Mouse (Mus musculus) forebrain, embryonic 14.5 days (tissue): ENCODE measurements around the gene Kcna6. TPM values are rescaled to one million over a fixed set of nuclear protein-coding genes. Genes with fewer than 3 reads are reported as not detected.

Source experiments
- ATAC-seq: fragments of 200-750 bp; cut with Nextera tagmentation; 2 replicates; pipeline ENCODE4 v1.8.0; 2017; ENCODE audit warnings: mild to moderate bottlenecking, moderate library complexity
- DNase-seq: peaks from one replicate; pipeline ENCODE4 v3.0.0-alpha.2; 2015; ENCODE audit warnings: low spot score
- H3K27ac ChIP-seq: fragments of 300-500 bp; sonication (generic); 2 replicates; pipeline ENCODE4 v1.5.1; 2014; ENCODE audit warnings: low read depth, mild to moderate bottlenecking, control low read depth, low read length, moderate library complexity
- H3K27me3 ChIP-seq: fragments of 300-500 bp; sonication (generic); replicated peaks from 2 replicates; pipeline ENCODE4 v1.6.1; 2014; ENCODE audit warnings: low read length, control low read depth, mixed read lengths; ENCODE audit not compliant: control insufficient read depth, insufficient read depth
- H3K36me3 ChIP-seq: fragments of 300-500 bp; sonication (generic); 2 replicates; pipeline ENCODE4 v1.6.1; 2014; ENCODE audit warnings: low read length, control low read depth; ENCODE audit not compliant: control insufficient read depth, insufficient read depth
- H3K4me1 ChIP-seq: fragments of 300-500 bp; sonication (generic); 2 replicates; pipeline ENCODE4 v1.6.1; 2014; ENCODE audit warnings: antibody characterized with exemption, low read length, control low read depth; ENCODE audit not compliant: control insufficient read depth, insufficient read depth
- H3K4me2 ChIP-seq: fragments of 300-500 bp; sonication (generic); 2 replicates; pipeline ENCODE4 v1.6.1; 2014; ENCODE audit warnings: mild to moderate bottlenecking, control low read depth, low read length
- H3K4me3 ChIP-seq: fragments of 300-500 bp; sonication (generic); 2 replicates; pipeline ENCODE4 v1.5.1; 2014; ENCODE audit warnings: low read depth, low read length, control low read depth
- H3K9ac ChIP-seq: fragments of 300-500 bp; sonication (generic); 2 replicates; pipeline ENCODE4 v1.6.1; 2014; ENCODE audit warnings: mild to moderate bottlenecking, low read length, control low read depth, moderate library complexity
- H3K9me3 ChIP-seq: fragments of 300-500 bp; sonication (generic); replicated peaks from 2 replicates; pipeline ENCODE4 v1.6.1; 2016; ENCODE audit warnings: low read length, control low read depth, mixed read lengths; ENCODE audit not compliant: control insufficient read depth
- WGBS: fragments of 180-500 bp; shearing (Covaris S2); extraction: QIAGEN DNeasy Blood & Tissue Kit; methylation state at CpG from one replicate; pipeline ENCODE4 v1.1.7; 2014; 5-methylcytosine and 5-hydroxymethylcytosine counted together
- polyA plus RNA-seq: library from polyadenylated mRNA; unstranded; fragments of >200 nt; fragmentation: Nextera tagmentation; extraction: Ambion mirVana; gene quantifications from 2 replicates; pipeline ENCODE4 v1.2.1, GENCODE M21; 2014

The Kcna6 gene
- polyA plus RNA-seq, 1 experiment from 2014 or later, result 6.7 TPM

DNA sequence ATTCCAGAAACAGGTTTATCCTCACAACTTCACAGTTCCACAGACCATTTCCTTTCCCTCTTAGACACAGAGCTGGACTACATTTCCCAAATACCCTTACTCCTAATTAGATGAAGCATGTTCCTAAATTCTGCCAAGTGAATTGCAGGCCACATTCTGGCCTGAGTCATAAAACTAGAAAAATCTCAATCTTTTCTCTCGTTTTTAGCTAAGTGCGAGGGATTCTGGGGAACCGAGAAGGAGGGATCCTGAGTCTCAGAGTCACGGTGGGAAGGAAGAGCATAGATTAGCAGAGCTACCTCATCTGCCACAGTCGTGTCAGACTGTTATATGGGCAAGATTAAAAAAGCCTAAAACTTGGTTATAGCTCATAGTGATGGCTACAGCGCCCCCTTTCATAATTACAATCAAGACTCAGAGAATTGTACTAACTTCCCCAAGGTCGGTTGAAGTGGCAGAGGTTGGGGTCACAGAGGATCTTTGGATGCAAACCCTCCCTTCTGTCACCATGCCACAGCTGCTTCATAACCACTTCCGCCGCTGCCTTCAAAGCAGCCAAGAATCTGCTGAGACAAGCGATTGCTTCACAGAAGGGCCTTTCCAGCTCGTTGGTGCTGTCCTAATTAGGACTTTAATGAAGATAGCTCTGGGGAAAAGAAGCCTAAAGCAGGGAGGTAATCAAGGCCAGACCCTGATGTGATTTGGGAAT lies 28.6 kb upstream of the Kcna6 start:
- Histone ChIP-seq H3K36me3 (no peaks in the 10 kb centered on the region), H3K4me2 (no peak overlapping the region), H3K27ac (peak overlapping the region; percentile 73; the same call in 1 of the 2 replicates), H3K27me3 (no peaks in the 10 kb centered on the region), H3K4me3 (no peak overlapping the region), H3K4me1 (peaks cover 11% of the 10 kb centered on the region), H3K9me3 (no peaks in the 10 kb centered on the region), H3K9ac (no peak overlapping the region)
- DNase-seq (no peak), ATAC-seq (no peak)
- WGBS, result 60% methylated on average over 11 of the region's 11 CpGs

DNA sequence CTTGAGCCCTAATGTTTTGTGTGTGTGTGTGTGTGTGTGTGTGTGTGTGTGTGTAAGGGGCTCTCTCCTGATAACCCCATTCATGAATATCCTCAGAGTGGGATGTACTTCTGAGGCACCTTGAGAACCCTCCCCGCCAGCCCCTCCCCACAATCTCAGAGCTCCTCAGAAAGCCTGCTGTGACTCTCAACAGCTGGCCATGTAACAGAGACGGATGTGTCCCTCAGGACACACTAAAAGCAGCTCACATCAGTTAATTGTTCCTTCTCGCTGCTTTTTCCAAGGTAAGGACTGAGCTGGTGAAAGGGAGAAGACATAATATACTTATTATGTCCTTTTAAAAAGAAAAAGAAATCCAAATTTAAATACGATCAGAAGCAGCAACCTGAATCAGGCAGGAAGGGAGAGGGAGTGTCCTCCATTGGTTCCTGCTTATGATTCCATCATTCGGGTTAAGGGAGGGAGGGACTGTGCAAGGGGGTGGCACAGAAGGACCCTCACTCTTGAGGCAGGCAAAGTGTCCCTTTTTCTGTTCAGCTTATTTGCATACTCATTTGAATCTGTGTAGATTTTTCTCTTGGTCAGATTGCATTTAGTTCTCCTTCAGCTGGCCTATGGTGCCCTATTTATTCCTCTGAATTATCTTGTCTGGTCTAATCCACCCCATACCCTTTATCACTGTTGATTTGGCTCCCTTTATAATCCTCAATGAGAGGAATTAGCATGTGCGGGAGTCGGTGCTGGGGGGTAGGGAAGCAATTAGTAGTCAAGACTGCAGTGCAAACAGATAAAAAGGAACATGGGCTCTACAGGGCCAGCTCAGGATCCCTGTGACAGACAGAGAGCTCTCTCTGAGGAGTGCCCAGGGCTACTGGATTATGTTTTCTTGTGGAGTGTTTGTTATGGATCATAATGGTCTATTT lies 27.4 kb upstream of the Kcna6 start:
- H3K9me3 ChIP-seq, result no peaks in the 10 kb centered on the region
- no peak overlapping the region for H3K4me3 ChIP-seq
- 9% methylated on average over 7 of the region's 7 CpGs for WGBS
- no peaks in the 10 kb centered on the region for H3K27me3 ChIP-seq
- peak; percentile 69 for ATAC-seq
- H3K27ac ChIP-seq, result peak overlapping the region; percentile 73
- peaks cover 11% of the 10 kb centered on the region for H3K4me1 ChIP-seq
- DNase-seq, result peak; percentile 60
- no peak overlapping the region for H3K4me2 ChIP-seq
- no peaks in the 10 kb centered on the region for H3K36me3 ChIP-seq
- no peak overlapping the region for H3K9ac ChIP-seq

DNA sequence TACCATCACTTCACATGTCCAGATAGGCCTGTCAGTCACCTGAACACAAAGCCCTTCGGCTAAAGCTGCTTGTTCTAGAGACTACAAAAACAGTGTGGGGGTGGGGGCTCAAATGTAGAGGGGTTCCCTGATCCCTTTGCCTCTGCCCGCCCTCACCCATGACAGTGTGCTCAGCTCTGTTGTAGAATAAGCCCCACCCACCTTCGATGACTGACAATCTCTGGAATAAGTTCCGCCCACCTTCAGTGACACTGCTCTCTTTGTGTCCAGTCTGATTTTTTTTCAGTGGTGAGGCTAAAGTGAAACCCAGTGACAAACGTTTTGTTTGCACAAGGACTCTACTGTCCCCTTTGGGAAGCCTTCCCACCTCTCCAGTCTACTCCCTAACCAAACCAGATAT lies 26.1 kb upstream of the Kcna6 start:
- Histone ChIP-seq H3K9ac (no peak overlapping the region), H3K4me1 (peaks cover 11% of the 10 kb centered on the region), H3K4me3 (no peak overlapping the region), H3K4me2 (no peak overlapping the region), H3K9me3 (no peaks in the 10 kb centered on the region), H3K27ac (no peak overlapping the region), H3K36me3 (no peaks in the 10 kb centered on the region), H3K27me3 (no peaks in the 10 kb centered on the region)
- 54% methylated on average over 5 of the region's 5 CpGs for WGBS
- DNase-seq, result no peak
- no peak for ATAC-seq

DNA sequence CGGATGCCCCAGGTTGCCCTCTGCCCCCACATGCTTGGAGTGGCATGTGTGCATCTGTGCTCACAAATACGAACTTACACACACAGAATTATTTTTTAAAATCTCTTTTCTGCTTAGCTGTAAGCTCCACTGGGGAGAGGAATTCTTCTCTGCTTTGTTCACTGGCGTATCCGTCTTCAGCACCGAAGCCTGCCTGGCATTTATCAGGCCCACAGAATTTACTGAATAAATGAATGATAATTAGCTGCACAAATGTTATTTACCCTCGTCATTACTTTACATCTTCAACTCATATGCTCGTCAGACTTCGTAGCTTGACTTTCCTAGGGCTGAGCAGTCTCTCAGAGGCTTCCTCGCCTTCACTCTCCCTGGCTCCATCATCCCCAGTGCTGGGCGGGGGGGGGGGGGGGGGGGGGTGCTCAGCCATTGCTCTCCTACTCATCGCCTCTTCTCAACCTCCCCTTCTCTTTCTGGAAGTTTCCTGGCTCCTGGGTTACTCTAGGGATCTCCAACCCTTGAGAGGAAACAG lies 24.2 kb upstream of the Kcna6 start:
- peak overlapping the region; percentile 18; the same call in 1 of the 2 replicates for H3K27ac ChIP-seq
- peak; percentile 40; the same call in 1 of the 2 replicates for ATAC-seq
- peaks cover 11% of the 10 kb centered on the region for H3K4me1 ChIP-seq
- 48% methylated on average over 10 of the region's 11 CpGs for WGBS
- H3K27me3 ChIP-seq, result no peaks in the 10 kb centered on the region
- DNase-seq, result peak; percentile 47
- H3K4me3 ChIP-seq, result no peak overlapping the region
- no peaks in the 10 kb centered on the region for H3K9me3 ChIP-seq
- H3K9ac ChIP-seq, result no peak overlapping the region
- H3K36me3 ChIP-seq, result no peaks in the 10 kb centered on the region
- no peak overlapping the region for H3K4me2 ChIP-seq

DNA sequence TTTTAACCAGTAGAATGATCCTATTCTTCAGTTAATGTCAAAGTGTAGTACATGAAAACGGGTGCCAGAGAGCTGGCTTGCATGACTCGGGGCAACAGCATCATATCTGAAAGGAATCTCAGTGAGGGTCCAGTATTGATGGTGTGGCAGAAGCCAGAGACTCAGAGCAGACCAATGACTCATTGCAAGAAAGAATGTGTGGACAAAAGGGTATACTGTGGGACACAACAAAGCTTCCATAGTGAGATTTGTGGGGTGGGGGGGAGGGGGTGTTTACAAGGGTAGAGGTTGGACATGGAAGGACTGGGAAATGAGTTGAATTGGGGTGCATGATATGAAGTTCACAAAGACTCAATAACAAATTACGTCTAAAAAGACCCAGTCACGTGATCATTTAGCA lies 20.9 kb upstream of the Kcna6 start:
- no peaks in the 10 kb centered on the region for H3K4me1 ChIP-seq
- no peak for DNase-seq
- no peaks in the 10 kb centered on the region for H3K27me3 ChIP-seq
- H3K4me3 ChIP-seq, result no peak overlapping the region
- H3K4me2 ChIP-seq, result no peak overlapping the region
- H3K9me3 ChIP-seq, result no peaks in the 10 kb centered on the region
- WGBS, result 77% methylated on average over 4 of the region's 4 CpGs
- no peaks in the 10 kb centered on the region for H3K36me3 ChIP-seq
- no peak overlapping the region for H3K9ac ChIP-seq
- H3K27ac ChIP-seq, result no peak overlapping the region
- ATAC-seq, result no peak

DNA sequence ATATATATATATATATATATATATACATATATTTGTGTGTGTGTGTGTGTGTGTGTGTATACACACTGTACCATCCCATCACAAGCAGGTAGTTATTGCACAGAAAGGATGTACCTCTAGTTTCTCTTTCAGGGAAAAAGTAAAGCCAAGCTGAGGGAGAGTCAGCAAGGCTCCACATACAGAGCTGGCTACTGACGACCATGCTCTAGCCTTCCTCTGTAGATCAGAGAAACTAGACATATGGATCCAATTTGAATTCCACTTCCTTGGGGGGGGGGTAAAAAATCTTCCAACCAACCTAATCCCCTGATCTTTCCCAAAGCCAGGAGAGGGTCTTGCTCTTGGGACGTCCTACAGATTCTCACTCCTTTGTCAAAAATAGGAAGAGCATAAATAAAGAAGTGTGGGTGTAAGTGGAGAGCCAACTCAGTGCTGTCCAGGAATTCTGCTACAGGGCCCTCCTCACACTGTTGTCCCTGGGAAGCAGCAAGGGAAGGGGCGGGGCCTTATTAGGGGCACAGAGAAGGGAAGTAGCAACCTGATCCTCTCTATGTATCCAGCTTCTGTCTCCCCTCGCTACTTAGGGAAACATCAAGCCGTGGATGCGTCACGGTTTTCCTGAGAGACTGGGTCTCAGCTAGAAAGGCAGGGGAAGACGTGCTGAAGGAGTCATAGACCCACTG lies 15.4 kb upstream of the Kcna6 start:
- Histone ChIP-seq H3K9ac (no peak overlapping the region), H3K4me2 (no peak overlapping the region), H3K36me3 (no peaks in the 10 kb centered on the region), H3K27ac (no peak overlapping the region), H3K4me1 (peaks cover 3% of the 10 kb centered on the region; the same call in 1 of the 2 replicates), H3K4me3 (no peak overlapping the region), H3K27me3 (no peaks in the 10 kb centered on the region), H3K9me3 (no peaks in the 10 kb centered on the region)
- 38% methylated on average over 8 of the region's 8 CpGs for WGBS
- DNase-seq (no peak), ATAC-seq (no peak)

DNA sequence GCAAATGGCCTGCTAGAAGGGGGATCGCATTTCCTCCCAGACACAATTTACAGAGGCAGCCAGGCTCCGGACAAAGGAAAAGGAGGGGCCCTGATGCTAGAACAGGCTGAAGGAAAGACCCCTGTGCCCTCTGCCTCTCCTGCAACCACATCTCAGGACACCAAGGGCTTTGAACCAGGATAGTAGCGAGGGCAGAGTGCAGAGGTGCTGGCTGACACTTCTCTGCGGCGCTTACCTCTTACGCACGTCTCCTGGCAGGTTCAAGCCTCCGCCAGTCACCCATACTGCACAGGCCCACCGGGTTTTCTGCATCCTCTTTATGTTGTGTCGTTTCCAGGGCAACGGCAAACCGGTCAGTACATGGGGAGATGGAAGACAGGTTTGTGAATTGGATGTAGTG lies 12.0 kb upstream of the Kcna6 start:
- H3K9ac ChIP-seq, result peak overlapping the region; percentile 8; the same call in 1 of the 2 replicates
- H3K27ac ChIP-seq, result peak overlapping the region; percentile 24; the same call in 1 of the 2 replicates
- H3K9me3 ChIP-seq, result no peaks in the 10 kb centered on the region
- no peaks in the 10 kb centered on the region for H3K27me3 ChIP-seq
- no peak overlapping the region for H3K4me2 ChIP-seq
- H3K4me3 ChIP-seq, result no peak overlapping the region
- 36% methylated on average over 12 of the region's 12 CpGs for WGBS
- DNase-seq, result no peak
- H3K36me3 ChIP-seq, result no peaks in the 10 kb centered on the region
- H3K4me1 ChIP-seq, result peaks cover 3% of the 10 kb centered on the region; the same call in 1 of the 2 replicates
- no peak for ATAC-seq

DNA sequence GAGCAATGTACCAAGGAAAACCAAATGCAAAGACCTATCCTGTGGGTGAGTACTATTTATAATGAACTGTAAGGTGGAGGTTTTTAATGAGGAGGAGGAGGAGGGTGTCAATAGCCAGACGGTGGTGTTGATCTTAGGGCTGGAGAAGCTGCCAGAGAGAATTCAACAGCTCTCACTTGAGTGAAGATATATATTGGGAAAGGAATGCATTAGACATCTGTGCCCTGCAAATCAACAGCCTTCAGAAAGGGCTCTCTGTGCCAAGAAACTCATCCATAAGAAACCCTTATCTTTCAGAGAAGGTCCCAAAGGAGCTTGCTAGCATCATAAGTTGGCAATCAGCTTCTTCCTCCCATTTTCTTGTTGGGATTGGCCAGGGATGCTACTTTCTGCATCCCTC lies 5.4 kb upstream of the Kcna6 start:
- no peak overlapping the region for H3K4me2 ChIP-seq
- ATAC-seq, result no peak
- 48% methylated on average over 1 of the region's 1 CpGs for WGBS

More for the DNA sequence above, 5.4 kb upstream of the Kcna6 start:
- Histone ChIP-seq H3K27ac (no peak overlapping the region), H3K4me1 (no peaks in the 10 kb centered on the region), H3K9me3 (no peaks in the 10 kb centered on the region), H3K27me3 (no peaks in the 10 kb centered on the region), H3K9ac (no peak overlapping the region), H3K36me3 (no peaks in the 10 kb centered on the region), H3K4me3 (no peak overlapping the region)
- peak; percentile 39 for DNase-seq
